Mouse (Mus musculus) heart, embryonic 15.5 days (tissue): ENCODE results near the gene Akp3. TPM values are rescaled to one million over a fixed set of nuclear protein-coding genes. Genes with fewer than 3 reads are reported as not detected.
A peak's percentile ranks its signal among the peaks of the same experiment; 100 is the strongest.

Experiments used
- ATAC-seq: fragments of 200-750 bp; cut with Nextera tagmentation; replicated peaks from 2 replicates; pipeline ENCODE4 v1.8.0; 2017; ENCODE audit warnings: low read depth, moderate TSS enrichment; ENCODE audit not compliant: insufficient number of reproducible peaks, insufficient read depth, low FRiP score
- H3K27ac ChIP-seq: fragments of 300-500 bp; sonication (generic); 2 replicates; pipeline ENCODE4 v1.5.1; 2015; ENCODE audit warnings: mild to moderate bottlenecking, inconsistent platforms
- H3K27me3 ChIP-seq: fragments of 300-500 bp; sonication (generic); 2 replicates; pipeline ENCODE4 v1.6.1; 2015; ENCODE audit warnings: inconsistent platforms
- H3K36me3 ChIP-seq: fragments of 300-500 bp; sonication (generic); 2 replicates; pipeline ENCODE4 v1.6.1; 2015; ENCODE audit warnings: mild to moderate bottlenecking, inconsistent platforms
- H3K4me1 ChIP-seq: fragments of 300-500 bp; sonication (generic); replicated peaks from 2 replicates; pipeline ENCODE4 v1.6.1; 2015; ENCODE audit warnings: inconsistent platforms
- H3K4me2 ChIP-seq: fragments of 300-500 bp; sonication (generic); 2 replicates; pipeline ENCODE4 v1.6.1; 2015; ENCODE audit warnings: inconsistent platforms, mild to moderate bottlenecking, moderate library complexity
- H3K4me3 ChIP-seq: fragments of 300-500 bp; sonication (generic); 2 replicates; pipeline ENCODE4 v1.5.1; 2015; ENCODE audit warnings: mild to moderate bottlenecking, inconsistent platforms
- H3K9ac ChIP-seq: fragments of 300-500 bp; sonication (generic); 2 replicates; pipeline ENCODE4 v1.6.1; 2015; ENCODE audit warnings: mild to moderate bottlenecking, inconsistent platforms
- H3K9me3 ChIP-seq: fragments of 300-500 bp; sonication (generic); replicated peaks from 2 replicates; pipeline ENCODE4 v1.6.1; 2016; ENCODE audit warnings: inconsistent platforms
- WGBS: fragments of 180-500 bp; shearing (Covaris S2); methylation state at CpG from one replicate; pipeline ENCODE4 v1.1.7; 2015; ENCODE audit warnings: mixed read lengths; 5-methylcytosine and 5-hydroxymethylcytosine counted together
- polyA plus RNA-seq: library from polyadenylated mRNA; unstranded; fragments of >200 nt; fragmentation: Nextera tagmentation; extraction: Ambion mirVana; gene quantifications from 2 replicates; pipeline ENCODE4 v1.2.1, GENCODE M21; 2015

Gene Akp3
- polyA plus RNA-seq, 1 experiment from 2014 or later = not detected

GRCm38 (mm10) chr1:87155531-87156198, 30.9 kb downstream of the Akp3 start:
- Histone ChIP-seq H3K36me3 (no peaks in the 10 kb centered on the region), H3K4me3 (peak overlapping the region; percentile 43), H3K27ac (no peak overlapping the region), H3K9me3 (no peaks in the 10 kb centered on the region), H3K27me3 (peaks cover 97% of the 10 kb centered on the region), H3K4me2 (peak overlapping the region; percentile 70), H3K9ac (no peak overlapping the region), H3K4me1 (peaks cover 24% of the 10 kb centered on the region)
- ATAC-seq = no peak; the same call in 1 of the 2 replicates
- 2% methylated on average over 40 of the region's 56 CpGs for WGBS

- H3K27me3 ChIP-seq = peaks cover 96% of the 10 kb centered on the region
- 3% methylated on average over 11 of the region's 12 CpGs for WGBS
- H3K9ac ChIP-seq = no peak within 1 kb of the TSS
- no peak within 1 kb of the TSS for H3K27ac ChIP-seq
- H3K4me3 ChIP-seq = peak within 1 kb of the TSS; percentile 43
- no peaks in the 10 kb centered on the region for H3K9me3 ChIP-seq
- no peak for ATAC-seq
- peak within 1 kb of the TSS; percentile 70 for H3K4me2 ChIP-seq
- H3K36me3 ChIP-seq = no peaks in the 10 kb centered on the region
- H3K4me1 ChIP-seq = peaks cover 24% of the 10 kb centered on the region
Observed at GRCm38 (mm10) chr1:87156199-87156587, 31.4 kb downstream of the Akp3 start, which contains the start of gene Ecel1. Gene Ecel1, minus strand, starts transcription at chr1:87156521.

GRCm38 (mm10) chr1:87159396-87159795, 34.6 kb downstream of the Akp3 start:
- H3K27me3 ChIP-seq = peaks cover 96% of the 10 kb centered on the region
- no peak overlapping the region for H3K4me3 ChIP-seq
- no peak overlapping the region for H3K4me2 ChIP-seq
- WGBS = 72% methylated on average over 3 of the region's 3 CpGs
- no peak overlapping the region for H3K27ac ChIP-seq
- no peak overlapping the region for H3K9ac ChIP-seq
- no peak for ATAC-seq
- H3K9me3 ChIP-seq = no peaks in the 10 kb centered on the region
- H3K4me1 ChIP-seq = peaks cover 15% of the 10 kb centered on the region
- H3K36me3 ChIP-seq = no peaks in the 10 kb centered on the region

GRCm38 (mm10) chr1:87164164-87164795, 39.5 kb downstream of the Akp3 start:
- Histone ChIP-seq H3K27ac (no peak overlapping the region), H3K27me3 (peaks cover 93% of the 10 kb centered on the region), H3K4me3 (no peak overlapping the region), H3K36me3 (no peaks in the 10 kb centered on the region), H3K4me2 (no peak overlapping the region), H3K9ac (no peak overlapping the region), H3K4me1 (no peaks in the 10 kb centered on the region), H3K9me3 (no peaks in the 10 kb centered on the region)
- no peak for ATAC-seq
- 19% methylated on average over 11 of the region's 11 CpGs for WGBS

- no peaks in the 10 kb centered on the region for H3K4me1 ChIP-seq
- no peak overlapping the region for H3K4me3 ChIP-seq
- no peak for ATAC-seq
- no peaks in the 10 kb centered on the region for H3K36me3 ChIP-seq
- H3K9me3 ChIP-seq = no peaks in the 10 kb centered on the region
- H3K4me2 ChIP-seq = no peak overlapping the region
- H3K9ac ChIP-seq = no peak overlapping the region
- H3K27ac ChIP-seq = no peak overlapping the region
- H3K27me3 ChIP-seq = peaks cover 96% of the 10 kb centered on the region
- 49% methylated on average over 9 of the region's 9 CpGs for WGBS
Observed at GRCm38 (mm10) chr1:87164796-87165184, 40.0 kb downstream of the Akp3 start.

GRCm38 (mm10) chr1:87170458-87170857, 45.7 kb downstream of the Akp3 start:
- H3K4me3 ChIP-seq = no peak overlapping the region
- no peak for ATAC-seq
- no peaks in the 10 kb centered on the region for H3K9me3 ChIP-seq
- WGBS = 11% methylated on average over 19 of the region's 19 CpGs
- no peaks in the 10 kb centered on the region for H3K36me3 ChIP-seq
- peaks cover 6% of the 10 kb centered on the region for H3K4me1 ChIP-seq
- H3K4me2 ChIP-seq = no peak overlapping the region
- H3K27ac ChIP-seq = no peak overlapping the region
- H3K27me3 ChIP-seq = peaks cover 90% of the 10 kb centered on the region
- no peak overlapping the region for H3K9ac ChIP-seq

GRCm38 (mm10) chr1:87171312-87171711, 46.5 kb downstream of the Akp3 start:
- H3K27ac ChIP-seq = no peak overlapping the region
- H3K27me3 ChIP-seq = peaks cover 81% of the 10 kb centered on the region
- WGBS = 85% methylated on average over 1 of the region's 1 CpGs

GRCm38 (mm10) chr1:87172316-87172715, 47.5 kb downstream of the Akp3 start:
- H3K36me3 ChIP-seq = no peaks in the 10 kb centered on the region
- no peak overlapping the region for H3K4me3 ChIP-seq
- no peak overlapping the region for H3K27ac ChIP-seq
- no peak for ATAC-seq
- H3K27me3 ChIP-seq = peaks cover 71% of the 10 kb centered on the region
- 37% methylated on average over 9 of the region's 9 CpGs for WGBS
- H3K9me3 ChIP-seq = no peaks in the 10 kb centered on the region
- H3K4me2 ChIP-seq = no peak overlapping the region
- peaks cover 14% of the 10 kb centered on the region for H3K4me1 ChIP-seq
- no peak overlapping the region for H3K9ac ChIP-seq

More at GRCm38 (mm10) chr1:87171312-87171711, 46.5 kb downstream of the Akp3 start:
- H3K9ac ChIP-seq = no peak overlapping the region
- peaks cover 14% of the 10 kb centered on the region for H3K4me1 ChIP-seq
- H3K4me2 ChIP-seq = no peak overlapping the region
- H3K36me3 ChIP-seq = no peaks in the 10 kb centered on the region
- no peaks in the 10 kb centered on the region for H3K9me3 ChIP-seq
- H3K4me3 ChIP-seq = no peak overlapping the region
- no peak for ATAC-seq

- Histone ChIP-seq H3K9ac (no peak overlapping the region), H3K4me1 (peaks cover 14% of the 10 kb centered on the region), H3K36me3 (no peaks in the 10 kb centered on the region), H3K27me3 (peaks cover 62% of the 10 kb centered on the region), H3K9me3 (no peaks in the 10 kb centered on the region), H3K27ac (no peak overlapping the region), H3K4me3 (no peak overlapping the region), H3K4me2 (peak overlapping the region; percentile 40; the same call in 1 of the 2 replicates)
- no peak for ATAC-seq
- WGBS = 24% methylated on average over 28 of the region's 28 CpGs
Observed at GRCm38 (mm10) chr1:87174006-87174955, 49.5 kb downstream of the Akp3 start.

GRCm38 (mm10) chr1:87175852-87176292, 51.1 kb downstream of the Akp3 start:
- 0 out of 2 replicates have a peak overlapping the region, but pooled peaks have one; percentile 11 for H3K4me2 ChIP-seq

More at GRCm38 (mm10) chr1:87175852-87176292, 51.1 kb downstream of the Akp3 start:
- H3K36me3 ChIP-seq = no peaks in the 10 kb centered on the region
- H3K27ac ChIP-seq = no peak overlapping the region
- peaks cover 14% of the 10 kb centered on the region for H3K4me1 ChIP-seq
- no peak overlapping the region for H3K4me3 ChIP-seq
- 21% methylated on average over 11 of the region's 11 CpGs for WGBS
- ATAC-seq = peak; percentile 79
- H3K9ac ChIP-seq = no peak overlapping the region
- no peaks in the 10 kb centered on the region for H3K9me3 ChIP-seq
- peaks cover 53% of the 10 kb centered on the region for H3K27me3 ChIP-seq
